Mouse (Mus musculus) stomach, postnatal 0 days (tissue): ENCODE data around the gene BC025920. TPM values are rescaled to one million over a fixed set of nuclear protein-coding genes. Genes with fewer than 3 reads are reported as not detected.
A peak's percentile ranks its signal among the peaks of the same experiment; 100 is the strongest.

ENCODE experiments used
- ATAC-seq: fragments of 200-750 bp; cut with Nextera tagmentation; 2 replicates; pipeline ENCODE4 v1.8.0; 2017; ENCODE audit not compliant: low FRiP score, low TSS enrichment
- DNase-seq: peaks from one replicate; pipeline ENCODE4 v3.0.0-alpha.2; 2016; ENCODE audit warnings: low spot score
- H3K27ac ChIP-seq: fragments of 300-500 bp; sonication (generic); replicated peaks from 2 replicates; pipeline ENCODE4 v1.5.1; 2014; ENCODE audit warnings: mild to moderate bottlenecking, control low read depth
- H3K27me3 ChIP-seq: fragments of 300-500 bp; sonication (generic); 2 replicates; pipeline ENCODE4 v1.6.1; 2014; ENCODE audit warnings: low read length; ENCODE audit not compliant: control insufficient read depth, insufficient read depth
- H3K36me3 ChIP-seq: fragments of 300-500 bp; sonication (generic); 2 replicates; pipeline ENCODE4 v1.6.1; 2014; ENCODE audit warnings: low read length, mixed read lengths; ENCODE audit not compliant: control insufficient read depth, insufficient read depth
- H3K4me1 ChIP-seq: fragments of 300-500 bp; sonication (generic); replicated peaks from 2 replicates; pipeline ENCODE4 v1.6.1; 2014; ENCODE audit warnings: antibody characterized with exemption; ENCODE audit not compliant: control insufficient read depth, insufficient read depth
- H3K4me2 ChIP-seq: fragments of 300-500 bp; sonication (generic); replicated peaks from 2 replicates; pipeline ENCODE4 v1.6.1; 2014; ENCODE audit warnings: low read depth, mild to moderate bottlenecking, control low read depth, moderate library complexity
- H3K4me3 ChIP-seq: fragments of 300-500 bp; sonication (generic); 2 replicates; pipeline ENCODE4 v1.5.1; 2014; ENCODE audit warnings: low read depth, low read length, control low read depth
- H3K9ac ChIP-seq: fragments of 300-500 bp; sonication (generic); 2 replicates; pipeline ENCODE4 v1.6.1; 2014; ENCODE audit warnings: mild to moderate bottlenecking, low read length, control low read depth, mixed read lengths
- H3K9me3 ChIP-seq: fragments of 300-500 bp; sonication (generic); 2 replicates; pipeline ENCODE4 v1.6.1; 2016; ENCODE audit warnings: low read length; ENCODE audit not compliant: control insufficient read depth
- CTCF ChIP-seq: IDR thresholded peaks from 2 replicates; pipeline ENCODE4 v1.5.1; 2016; ENCODE audit warnings: antibody characterized with exemption, low read depth, mild to moderate bottlenecking, moderate library complexity
- EP300 ChIP-seq: optimal IDR thresholded peaks from 2 replicates; pipeline ENCODE3; 2016; ENCODE audit warnings: antibody characterized with exemption
- WGBS: fragments of 180-500 bp; shearing (Covaris S2); extraction: QIAGEN DNeasy Blood & Tissue Kit; methylation state at CpG from one replicate; pipeline ENCODE4 v1.1.7; 2014; 5-methylcytosine and 5-hydroxymethylcytosine counted together
- polyA plus RNA-seq: library from polyadenylated mRNA; unstranded; fragments of >200 nt; fragmentation: Nextera tagmentation; extraction: Ambion mirVana; gene quantifications from 2 replicates; pipeline ENCODE4 v1.2.1, GENCODE M21; 2015

Gene BC025920
- polyA plus RNA-seq, 1 experiment from 2014 or later, result 0.35 TPM

- peak overlapping the region; percentile 90 for H3K4me2 ChIP-seq
- H3K4me1 ChIP-seq, result peaks cover 8% of the 10 kb centered on the region; the same call in 1 of the 2 replicates
- H3K9me3 ChIP-seq, result no peaks in the 10 kb centered on the region
- ATAC-seq (peak; percentile 5; the same call in 1 of the 2 replicates), DNase-seq (peak; percentile 68)
- peak overlapping the region; percentile 86 for H3K4me3 ChIP-seq
- H3K27me3 ChIP-seq, result no peaks in the 10 kb centered on the region
- WGBS, result 10% methylated on average over 16 of the region's 16 CpGs
- TF ChIP-seq CTCF (no peak), EP300 (no peak)
- peak overlapping the region; percentile 90 for H3K27ac ChIP-seq
- peaks cover 12% of the 10 kb centered on the region for H3K36me3 ChIP-seq
- H3K9ac ChIP-seq, result peak overlapping the region; percentile 94
These were observed 45.2 kb upstream of the BC025920 start for GRCm38 (mm10) chr10:81560719-81561459.

- Histone ChIP-seq H3K9ac (peak overlapping the region; percentile 4; the same call in 1 of the 2 replicates), H3K27me3 (no peaks in the 10 kb centered on the region), H3K4me3 (no peak overlapping the region), H3K27ac (no peak overlapping the region), H3K4me2 (no peak overlapping the region), H3K4me1 (peaks cover 8% of the 10 kb centered on the region; the same call in 1 of the 2 replicates), H3K9me3 (no peaks in the 10 kb centered on the region), H3K36me3 (peaks cover 16% of the 10 kb centered on the region)
- no peak for ATAC-seq
- 73% methylated on average over 6 of the region's 6 CpGs for WGBS
- DNase-seq, result no peak
- TF ChIP-seq EP300 (no peak), CTCF (no peak)
These were observed 43.7 kb upstream of the BC025920 start for GRCm38 (mm10) chr10:81562411-81562810.

DNA sequence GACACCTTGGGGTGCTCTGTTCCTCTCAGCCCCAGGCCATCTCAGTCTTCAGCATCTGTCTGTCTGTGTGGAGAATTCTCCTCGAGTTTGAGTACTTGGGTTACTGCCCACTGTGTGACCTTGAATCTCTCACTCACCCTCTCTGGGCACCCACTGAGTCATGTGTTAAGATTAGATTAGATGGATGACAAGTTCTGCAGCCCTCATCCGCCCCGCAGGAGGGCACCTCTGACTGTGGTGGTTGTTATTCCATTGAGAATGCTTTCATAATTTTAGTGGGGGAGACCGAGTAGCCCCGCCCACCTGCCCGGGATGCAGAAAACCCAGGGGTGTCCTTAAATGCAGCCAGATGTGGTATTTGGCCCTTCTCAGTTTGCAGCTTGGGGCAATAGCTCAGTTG is 42.6 kb upstream of the BC025920 start:
- Histone ChIP-seq H3K27me3 (no peaks in the 10 kb centered on the region), H3K36me3 (peaks cover 16% of the 10 kb centered on the region), H3K4me2 (no peak overlapping the region), H3K27ac (no peak overlapping the region), H3K9ac (no peak overlapping the region), H3K4me3 (no peak overlapping the region), H3K4me1 (peaks cover 10% of the 10 kb centered on the region), H3K9me3 (no peaks in the 10 kb centered on the region)
- DNase-seq (no peak), ATAC-seq (no peak)
- TF ChIP-seq CTCF, result no peak
- TF ChIP-seq EP300, result no peak
- 50% methylated on average over 6 of the region's 6 CpGs for WGBS

DNA sequence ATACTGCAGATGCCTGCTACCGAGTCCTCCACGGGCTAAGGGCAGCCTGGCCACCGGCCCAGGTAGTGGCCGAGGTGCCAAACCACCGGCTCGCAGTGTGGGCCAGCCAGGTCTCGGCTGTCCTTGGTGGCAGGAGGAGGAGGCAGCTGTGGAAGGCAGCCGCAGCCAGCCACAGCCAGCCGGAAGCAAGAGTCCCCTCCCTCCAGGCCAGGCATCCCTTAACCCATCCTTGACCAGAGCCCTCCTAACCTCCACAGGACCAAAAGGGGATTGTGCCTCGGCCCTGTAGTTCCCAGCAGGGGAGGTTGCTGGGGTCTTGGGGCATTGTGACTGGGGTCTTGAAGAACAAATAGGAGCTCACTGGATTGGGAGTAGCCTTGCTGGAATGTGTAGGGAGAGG is 41.9 kb upstream of the BC025920 start:
- WGBS, result 12% methylated on average over 10 of the region's 10 CpGs
- Histone ChIP-seq H3K27ac (0 out of 2 replicates have a peak overlapping the region, but pooled peaks have one; percentile 13), H3K27me3 (no peaks in the 10 kb centered on the region), H3K4me3 (0 out of 2 replicates have a peak overlapping the region, but pooled peaks have one; percentile 8), H3K4me2 (peak overlapping the region; percentile 46), H3K9ac (peak overlapping the region; percentile 47), H3K9me3 (no peaks in the 10 kb centered on the region), H3K4me1 (peaks cover 9% of the 10 kb centered on the region), H3K36me3 (peaks cover 16% of the 10 kb centered on the region)
- DNase-seq (no peak), ATAC-seq (peak; percentile 19; the same call in 1 of the 2 replicates)
- TF ChIP-seq CTCF (no peak), EP300 (no peak)

DNA sequence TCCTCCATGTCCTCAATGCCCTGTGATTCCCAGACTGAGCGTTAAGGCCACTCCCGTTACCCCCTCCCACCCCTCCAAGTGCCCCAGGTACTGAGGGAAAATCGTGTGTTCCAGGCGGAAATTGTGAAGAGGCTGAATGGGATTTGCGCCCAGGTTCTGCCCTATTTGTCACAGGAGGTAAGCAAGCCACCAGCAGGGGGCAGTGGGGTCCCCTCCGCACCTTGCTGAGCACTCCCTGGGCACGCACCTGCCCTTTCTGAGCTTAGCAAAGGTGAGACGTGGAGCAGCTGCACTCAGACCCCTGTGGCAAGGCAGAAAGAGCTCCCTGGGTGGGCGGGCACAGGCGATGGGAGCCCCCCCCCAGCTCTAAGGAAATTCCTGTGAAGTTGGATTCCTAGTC is 41.3 kb upstream of the BC025920 start:
- no peaks in the 10 kb centered on the region for H3K9me3 ChIP-seq
- no peak overlapping the region for H3K4me3 ChIP-seq
- no peak overlapping the region for H3K27ac ChIP-seq
- H3K36me3 ChIP-seq, result peaks cover 16% of the 10 kb centered on the region
- H3K4me1 ChIP-seq, result peaks cover 11% of the 10 kb centered on the region
- TF ChIP-seq CTCF (peak; percentile 81), EP300 (no peak)
- no peak overlapping the region for H3K9ac ChIP-seq
- H3K27me3 ChIP-seq, result no peaks in the 10 kb centered on the region
- H3K4me2 ChIP-seq, result no peak overlapping the region
- peak; percentile 79 for DNase-seq
- ATAC-seq, result no peak
- 40% methylated on average over 10 of the region's 10 CpGs for WGBS
